Mouse (Mus musculus) cortical plate, adult 2 months (tissue): ENCODE results near the gene Gm10031.

Experiments used
- CTCF ChIP-seq: fragments of 200-500 bp; IDR thresholded peaks from 2 replicates; pipeline ENCODE4 v1.5.1; 2011; ENCODE audit warnings: mild to moderate bottlenecking, control low read depth, low read length; ENCODE audit not compliant: insufficient read depth; ENCODE audit errors: extremely low read depth
- POLR2A ChIP-seq: fragments of 200-500 bp; IDR thresholded peaks from 2 replicates; pipeline ENCODE4 v1.6.1; 2011; ENCODE audit warnings: mild to moderate bottlenecking, low read length, control low read depth; ENCODE audit not compliant: insufficient read depth; ENCODE audit errors: extremely low read depth

GRCm38 (mm10) chr1:156560500-156560899 lies 36.7 kb downstream of the Gm10031 start:
- TF ChIP-seq POLR2A, result no peak
- TF ChIP-seq CTCF, result no peak
